Mouse (Mus musculus): ENCODE data around the gene Il10rb.

Gene Il10rb

DNA sequence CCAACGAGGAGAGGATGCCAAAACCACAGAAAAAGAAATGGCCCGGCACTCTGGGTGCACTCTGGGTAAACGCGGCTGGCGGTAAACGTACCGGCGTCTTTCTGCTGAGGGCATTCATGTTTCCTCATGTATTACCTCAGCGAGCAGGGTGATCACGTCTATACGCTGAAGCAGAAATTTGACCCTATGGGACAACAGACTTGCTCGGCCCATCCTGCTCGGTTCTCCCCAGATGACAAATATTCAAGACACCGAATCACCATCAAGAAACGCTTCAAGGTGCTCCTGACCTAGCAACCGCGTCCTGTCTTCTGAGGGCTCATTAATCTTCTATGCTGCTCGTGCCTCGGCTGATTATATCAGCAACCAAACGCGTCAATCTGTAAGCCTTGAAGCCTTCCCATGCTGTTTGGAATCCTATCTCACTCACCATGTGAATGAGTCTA lies 52.4 kb downstream of the Il10rb start:
- DNase-seq = no peak

- no peak for DNase-seq
Measured at GRCm38 (mm10) chr16:91458976-91459375, 53.0 kb downstream of the Il10rb start.

DNA sequence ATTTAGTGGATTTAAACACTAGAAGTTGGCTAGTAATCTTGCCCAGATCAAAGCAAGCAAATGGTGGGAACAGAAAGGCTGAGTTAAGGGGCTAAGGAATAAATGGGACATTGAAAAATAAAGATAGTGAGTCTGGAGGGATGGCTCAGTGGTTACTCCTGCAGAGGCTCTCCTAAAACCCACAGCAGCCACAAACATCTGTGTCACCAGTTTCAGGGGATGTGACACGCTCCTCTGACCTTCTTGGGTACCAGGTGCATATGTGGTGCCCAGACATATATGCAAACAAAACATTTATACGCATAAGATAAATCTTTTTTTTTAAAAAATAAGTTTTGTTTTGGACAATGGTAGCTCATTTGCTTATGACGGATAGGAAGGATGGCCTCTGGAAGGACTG lies 53.4 kb downstream of the Il10rb start:
- no peak for DNase-seq

- DNase-seq = no peak
Measured at GRCm38 (mm10) chr16:91459841-91460370, 53.9 kb downstream of the Il10rb start.

DNA sequence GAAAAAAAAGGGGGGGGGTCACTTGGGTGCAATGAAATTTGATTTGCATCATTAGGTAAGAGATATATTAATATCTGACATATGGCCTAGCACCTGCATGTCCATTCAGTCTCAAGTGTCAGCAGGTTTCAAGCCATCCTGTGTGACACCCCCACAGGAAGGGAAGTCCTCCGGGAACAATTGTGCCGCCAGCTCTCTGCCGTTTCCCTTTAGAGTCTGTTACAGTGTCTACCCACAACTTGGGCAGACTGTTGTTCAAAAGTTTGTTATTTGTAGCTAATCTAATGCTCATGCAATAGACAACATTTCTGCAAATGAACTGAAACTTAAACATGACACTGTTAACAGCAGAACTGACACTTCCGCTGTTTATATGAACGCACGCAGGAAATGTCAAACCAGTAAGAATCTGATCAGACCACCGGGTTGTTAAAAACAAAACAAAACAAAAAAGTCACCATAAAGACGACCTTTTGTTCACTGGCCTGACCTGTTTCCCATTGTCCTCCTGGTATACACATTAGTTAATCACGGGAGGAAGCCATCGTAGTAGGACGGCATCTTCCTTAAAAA lies 55.2 kb downstream of the Il10rb start:
- DNase-seq = no peak

GRCm38 (mm10) chr16:91461773-91462181 lies 55.8 kb downstream of the Il10rb start:
- no peak for DNase-seq

GRCm38 (mm10) chr16:91462644-91463043 lies 56.7 kb downstream of the Il10rb start:
- DNase-seq = no peak

- no peak for DNase-seq
Measured at GRCm38 (mm10) chr16:91463400-91463799, 57.4 kb downstream of the Il10rb start.

DNA sequence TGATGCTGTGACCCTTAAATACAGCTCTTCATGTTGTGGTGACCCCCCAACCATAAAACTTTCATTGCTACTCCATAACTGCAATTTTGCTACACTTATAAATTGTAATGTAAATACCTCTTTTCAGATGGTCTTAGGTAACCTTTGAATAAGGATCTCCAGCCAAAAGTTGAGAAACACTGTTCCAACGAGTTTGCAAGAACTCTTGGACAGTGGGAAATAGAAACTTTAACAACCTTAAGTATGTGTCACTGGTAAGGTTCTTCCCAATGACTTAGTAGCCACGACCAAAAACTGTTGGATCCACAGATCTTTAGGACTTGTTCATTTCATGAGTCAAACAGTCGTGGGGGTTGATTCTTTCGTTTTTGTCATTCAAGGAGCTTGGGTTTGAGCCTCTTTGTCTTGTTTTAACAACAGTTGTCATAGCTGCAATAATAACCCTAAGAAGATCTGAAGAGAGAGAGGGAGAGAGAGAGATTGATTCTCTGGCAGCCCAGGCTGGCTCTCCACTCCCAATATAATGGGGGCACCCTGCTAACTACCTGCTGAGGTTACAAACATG lies 58.0 kb downstream of the Il10rb start:
- DNase-seq = no peak

DNA sequence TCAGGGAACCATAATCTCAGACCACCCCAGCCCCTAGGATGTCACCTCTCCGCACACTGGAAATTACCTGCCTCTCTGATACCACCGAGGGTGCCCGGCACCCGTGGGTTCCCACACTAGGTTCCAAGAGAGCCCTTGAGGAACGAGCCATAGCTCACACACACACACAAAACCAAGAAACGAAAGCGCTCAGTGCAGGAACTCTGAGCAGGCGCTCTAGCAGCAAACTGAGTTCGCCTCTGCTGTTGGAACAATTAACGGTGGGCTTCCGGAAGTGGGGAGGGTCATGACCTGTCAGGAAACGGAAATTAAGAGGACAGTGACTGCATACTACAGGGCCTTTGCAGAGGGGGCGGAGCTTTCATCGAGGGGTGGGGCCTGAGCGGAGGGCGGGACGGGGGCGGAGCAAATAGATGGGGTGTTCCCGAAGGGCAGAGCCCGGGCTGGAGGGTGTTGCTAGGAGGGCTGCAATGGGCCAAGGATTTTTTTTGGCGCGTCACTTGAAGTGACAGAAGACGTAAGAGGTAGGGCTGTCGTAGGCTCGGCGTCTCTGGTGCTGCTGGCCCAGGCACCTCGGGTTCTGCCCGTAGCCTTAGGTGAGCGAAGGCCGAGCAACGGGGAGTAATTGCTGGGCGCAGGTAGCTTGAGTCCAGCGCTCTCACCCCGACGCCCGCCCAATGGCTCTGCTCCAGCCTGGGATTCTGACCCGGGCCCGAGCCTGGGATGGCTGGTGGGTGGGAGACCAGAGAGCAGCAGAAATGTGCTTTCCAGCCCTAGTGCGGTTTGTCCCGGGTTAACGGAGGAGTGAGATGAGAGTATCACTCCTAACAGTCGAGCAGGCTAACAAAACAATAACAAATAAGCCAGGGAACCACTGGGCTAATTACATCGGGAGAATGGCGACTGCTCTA lies 58.9 kb downstream of the Il10rb start:
- peak; percentile 85 for DNase-seq

- no peak for DNase-seq
Measured at GRCm38 (mm10) chr16:91465505-91466240, 59.7 kb downstream of the Il10rb start.

GRCm38 (mm10) chr16:91466566-91466965 lies 60.6 kb downstream of the Il10rb start:
- no peak for DNase-seq

DNA sequence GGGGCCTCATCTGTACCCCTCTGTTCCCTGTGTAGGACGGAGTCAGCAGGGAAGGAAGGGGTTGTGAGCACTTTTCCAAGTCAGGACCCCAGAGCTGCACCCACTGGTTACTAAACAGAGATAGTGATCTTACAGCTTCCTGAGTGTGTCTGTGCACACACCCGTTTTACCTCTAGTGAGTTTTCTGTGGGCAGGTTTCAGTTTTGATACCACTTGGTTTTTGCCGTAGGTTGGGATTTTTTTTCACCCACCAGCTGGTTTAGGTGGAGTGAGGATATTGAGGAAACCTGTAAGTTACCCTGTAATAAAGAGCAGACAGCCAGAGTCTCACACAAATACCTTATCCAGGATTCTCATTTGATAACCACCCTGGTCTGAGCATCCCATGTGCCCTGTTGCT lies 64.5 kb downstream of the Il10rb start:
- no peak for DNase-seq

DNA sequence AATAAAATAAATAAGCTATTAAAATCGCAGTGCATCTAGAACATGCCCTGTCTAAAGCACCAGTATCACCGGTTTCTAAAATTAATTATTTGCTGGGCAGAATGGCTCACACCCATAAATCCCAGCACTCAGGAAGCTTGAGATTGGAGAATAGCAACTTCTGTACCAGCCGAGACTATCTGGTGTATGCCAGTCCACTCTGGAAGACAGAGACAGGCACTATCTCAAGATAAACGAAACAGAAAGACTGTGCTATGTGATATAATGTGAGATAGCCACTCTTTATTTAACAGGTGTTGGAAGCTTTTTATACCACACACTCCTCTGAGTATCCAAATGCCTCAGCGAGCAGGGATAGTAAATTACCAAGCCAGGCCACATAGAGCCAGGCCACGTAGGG lies 65.5 kb downstream of the Il10rb start:
- no peak for DNase-seq

All from cerebellum, adult 11-12 months (tissue).